Mouse (Mus musculus): ENCODE measurements around the gene Cacnb4. TPM values are rescaled to one million over a fixed set of nuclear protein-coding genes. Genes with fewer than 3 reads are reported as not detected.

Cacnb4 gene
- polyA plus RNA-seq, 1 experiment from 2014 or later, result 1.3 TPM

- H3K27me3 ChIP-seq, result no peaks in the 10 kb centered on the region
- no peak overlapping the region for H3K27ac ChIP-seq
- no peaks in the 10 kb centered on the region for H3K9me3 ChIP-seq
- H3K36me3 ChIP-seq, result no peaks in the 10 kb centered on the region
- no peak overlapping the region for H3K4me3 ChIP-seq
- no peak overlapping the region for H3K4me2 ChIP-seq
- no peak overlapping the region for H3K9ac ChIP-seq
- peaks cover 8% of the 10 kb centered on the region for H3K4me1 ChIP-seq
- 84% methylated on average over 6 of the region's 6 CpGs for WGBS
- ATAC-seq (ENCODE audit: insufficient number of reproducible peaks, insufficient read depth, low FRiP score, low TSS enrichment, low read depth), result no peak
Observed at GRCm38 (mm10) chr2:52643657-52644056, 33.0 kb downstream of the Cacnb4 start.

- Histone ChIP-seq H3K36me3 (no peaks in the 10 kb centered on the region), H3K9ac (no peak overlapping the region), H3K4me1 (peaks cover 14% of the 10 kb centered on the region; the same call in 1 of the 2 replicates), H3K4me3 (no peak overlapping the region), H3K9me3 (no peaks in the 10 kb centered on the region), H3K27me3 (0 out of 2 replicates have a peak, but pooled peaks cover 6% of the 10 kb centered on the region), H3K27ac (no peak overlapping the region), H3K4me2 (no peak overlapping the region)
- 43% methylated on average over 4 of the region's 4 CpGs for WGBS
- no peak for ATAC-seq (ENCODE audit: insufficient number of reproducible peaks, insufficient read depth, low FRiP score, low TSS enrichment, low read depth)
Observed at GRCm38 (mm10) chr2:52639530-52639875, 37.1 kb downstream of the Cacnb4 start.

- Histone ChIP-seq H3K9me3 (no peaks in the 10 kb centered on the region), H3K27ac (no peak overlapping the region), H3K4me2 (no peak overlapping the region), H3K9ac (no peak overlapping the region), H3K27me3 (0 out of 2 replicates have a peak, but pooled peaks cover 9% of the 10 kb centered on the region), H3K36me3 (no peaks in the 10 kb centered on the region), H3K4me1 (peaks cover 14% of the 10 kb centered on the region; the same call in 1 of the 2 replicates), H3K4me3 (no peak overlapping the region)
- WGBS, result 72% methylated on average over 6 of the region's 6 CpGs
- no peak for ATAC-seq (ENCODE audit: insufficient number of reproducible peaks, insufficient read depth, low FRiP score, low TSS enrichment, low read depth)
Observed at GRCm38 (mm10) chr2:52638857-52639529, 37.6 kb downstream of the Cacnb4 start.

GRCm38 (mm10) chr2:52638226-52638625, 38.4 kb downstream of the Cacnb4 start:
- Histone ChIP-seq H3K36me3 (no peaks in the 10 kb centered on the region), H3K9ac (no peak overlapping the region), H3K4me1 (peaks cover 16% of the 10 kb centered on the region; the same call in 1 of the 2 replicates), H3K4me2 (no peak overlapping the region), H3K9me3 (no peaks in the 10 kb centered on the region), H3K4me3 (no peak overlapping the region), H3K27me3 (0 out of 2 replicates have a peak, but pooled peaks cover 12% of the 10 kb centered on the region), H3K27ac (no peak overlapping the region)
- ATAC-seq (ENCODE audit: insufficient number of reproducible peaks, insufficient read depth, low FRiP score, low TSS enrichment, low read depth), result no peak
- 33% methylated on average over 4 of the region's 4 CpGs for WGBS

GRCm38 (mm10) chr2:52636051-52636450, 40.6 kb downstream of the Cacnb4 start:
- H3K27ac ChIP-seq, result no peak overlapping the region
- 61% methylated on average over 5 of the region's 5 CpGs for WGBS
- H3K4me2 ChIP-seq, result no peak overlapping the region
- no peaks in the 10 kb centered on the region for H3K9me3 ChIP-seq
- H3K4me1 ChIP-seq, result peaks cover 24% of the 10 kb centered on the region; the same call in 1 of the 2 replicates
- H3K36me3 ChIP-seq, result no peaks in the 10 kb centered on the region
- no peak overlapping the region for H3K9ac ChIP-seq
- no peak overlapping the region for H3K4me3 ChIP-seq
- H3K27me3 ChIP-seq, result 0 out of 2 replicates have a peak, but pooled peaks cover 12% of the 10 kb centered on the region
- no peak for ATAC-seq (ENCODE audit: insufficient number of reproducible peaks, insufficient read depth, low FRiP score, low TSS enrichment, low read depth)

GRCm38 (mm10) chr2:52635358-52635757, 41.3 kb downstream of the Cacnb4 start:
- ATAC-seq (ENCODE audit: insufficient number of reproducible peaks, insufficient read depth, low FRiP score, low TSS enrichment, low read depth), result no peak
- no peaks in the 10 kb centered on the region for H3K9me3 ChIP-seq
- no peaks in the 10 kb centered on the region for H3K36me3 ChIP-seq
- no peak overlapping the region for H3K27ac ChIP-seq
- H3K27me3 ChIP-seq, result 0 out of 2 replicates have a peak, but pooled peaks cover 12% of the 10 kb centered on the region
- H3K4me1 ChIP-seq, result peaks cover 24% of the 10 kb centered on the region; the same call in 1 of the 2 replicates
- H3K4me2 ChIP-seq, result no peak overlapping the region
- no peak overlapping the region for H3K4me3 ChIP-seq
- 18% methylated on average over 4 of the region's 4 CpGs for WGBS
- no peak overlapping the region for H3K9ac ChIP-seq

- Histone ChIP-seq H3K9ac (no peak overlapping the region), H3K9me3 (no peaks in the 10 kb centered on the region), H3K36me3 (no peaks in the 10 kb centered on the region), H3K4me3 (no peak overlapping the region), H3K27ac (no peak overlapping the region), H3K4me2 (no peak overlapping the region), H3K4me1 (peaks cover 10% of the 10 kb centered on the region; the same call in 1 of the 2 replicates), H3K27me3 (0 out of 2 replicates have a peak, but pooled peaks cover 12% of the 10 kb centered on the region)
- WGBS, result 5% methylated on average over 7 of the region's 7 CpGs
- ATAC-seq (ENCODE audit: insufficient number of reproducible peaks, insufficient read depth, low FRiP score, low TSS enrichment, low read depth), result no peak
Observed at GRCm38 (mm10) chr2:52632880-52633279, 43.8 kb downstream of the Cacnb4 start.

- no peak for ATAC-seq (ENCODE audit: insufficient number of reproducible peaks, insufficient read depth, low FRiP score, low TSS enrichment, low read depth)
- H3K9me3 ChIP-seq, result no peaks in the 10 kb centered on the region
- no peak overlapping the region for H3K4me3 ChIP-seq
- H3K27me3 ChIP-seq, result no peaks in the 10 kb centered on the region
- no peak overlapping the region for H3K9ac ChIP-seq
- WGBS, result 76% methylated on average over 4 of the region's 4 CpGs
- H3K4me2 ChIP-seq, result no peak overlapping the region
- H3K36me3 ChIP-seq, result no peaks in the 10 kb centered on the region
- H3K27ac ChIP-seq, result no peak overlapping the region
- peaks cover 19% of the 10 kb centered on the region for H3K4me1 ChIP-seq
Observed at GRCm38 (mm10) chr2:52628186-52628585, 48.4 kb downstream of the Cacnb4 start.

GRCm38 (mm10) chr2:52626266-52626665, 50.4 kb downstream of the Cacnb4 start:
- no peak overlapping the region for H3K4me3 ChIP-seq
- peaks cover 11% of the 10 kb centered on the region for H3K4me1 ChIP-seq
- H3K27me3 ChIP-seq, result no peaks in the 10 kb centered on the region
- no peak overlapping the region for H3K4me2 ChIP-seq
- 80% methylated on average over 3 of the region's 3 CpGs for WGBS
- no peak overlapping the region for H3K27ac ChIP-seq
- ATAC-seq (ENCODE audit: insufficient number of reproducible peaks, insufficient read depth, low FRiP score, low TSS enrichment, low read depth), result no peak
- H3K9ac ChIP-seq, result no peak overlapping the region
- no peaks in the 10 kb centered on the region for H3K9me3 ChIP-seq
- H3K36me3 ChIP-seq, result no peaks in the 10 kb centered on the region

GRCm38 (mm10) chr2:52625731-52626130, 50.9 kb downstream of the Cacnb4 start:
- no peak for ATAC-seq (ENCODE audit: insufficient number of reproducible peaks, insufficient read depth, low FRiP score, low TSS enrichment, low read depth)
- Histone ChIP-seq H3K36me3 (no peaks in the 10 kb centered on the region), H3K4me3 (no peak overlapping the region), H3K9ac (no peak overlapping the region), H3K9me3 (no peaks in the 10 kb centered on the region), H3K4me2 (no peak overlapping the region), H3K27ac (no peak overlapping the region), H3K4me1 (peaks cover 11% of the 10 kb centered on the region), H3K27me3 (no peaks in the 10 kb centered on the region)
- WGBS, result 89% methylated on average over 6 of the region's 6 CpGs

GRCm38 (mm10) chr2:52623921-52624404, 52.7 kb downstream of the Cacnb4 start:
- Histone ChIP-seq H3K4me1 (peaks cover 11% of the 10 kb centered on the region), H3K27me3 (no peaks in the 10 kb centered on the region), H3K36me3 (no peaks in the 10 kb centered on the region), H3K4me2 (no peak overlapping the region), H3K9me3 (no peaks in the 10 kb centered on the region), H3K27ac (no peak overlapping the region), H3K9ac (no peak overlapping the region), H3K4me3 (no peak overlapping the region)
- 39% methylated on average over 7 of the region's 7 CpGs for WGBS
- ATAC-seq (ENCODE audit: insufficient number of reproducible peaks, insufficient read depth, low FRiP score, low TSS enrichment, low read depth), result no peak

- Histone ChIP-seq H3K27me3 (no peaks in the 10 kb centered on the region), H3K4me1 (peaks cover 11% of the 10 kb centered on the region), H3K4me2 (no peak overlapping the region), H3K36me3 (no peaks in the 10 kb centered on the region), H3K9ac (no peak overlapping the region), H3K4me3 (no peak overlapping the region), H3K27ac (0 out of 2 replicates have a peak overlapping the region, but pooled peaks have one; percentile 11), H3K9me3 (no peaks in the 10 kb centered on the region)
- no peak for ATAC-seq (ENCODE audit: insufficient number of reproducible peaks, insufficient read depth, low FRiP score, low TSS enrichment, low read depth)
- WGBS, result 36% methylated on average over 4 of the region's 4 CpGs
Observed at GRCm38 (mm10) chr2:52623461-52623860, 53.2 kb downstream of the Cacnb4 start.
